12 mouse cellular contexts compared by ENCODE assay signal in genomic region chr12:26075638-26076254, GRCm38 (mm10).
DNase-seq lines count a peak whose midpoint lies in the region; ATAC-seq and TF ChIP-seq lines count a peak whose summit lies in the region.
"Had no signal": no experiment of that assay in that cellular context is flagged by ENCODE, and none has a peak within 500 bp of the region (broad histone marks: within the 10 kb centered on the region; RNA-seq: fewer than 3 reads in every experiment).

No protein-coding gene starts in this region.

- no peak overlapping the region for H3K4me2 ChIP-seq in hindbrain, postnatal 0 days (ENCODE audit: low read depth, low read length)
- no peak overlapping the region for H3K4me2 ChIP-seq in hindbrain, embryonic 13.5 days
- H3K4me2 ChIP-seq in forebrain, embryonic 16.5 days (ENCODE audit: low read length) = no peak overlapping the region
- H3K4me2 ChIP-seq in midbrain, postnatal 0 days (ENCODE audit: low read depth, low read length, poor library complexity, severe bottlenecking) = no peak overlapping the region
- H3K4me2 ChIP-seq: heart, embryonic 11.5 days; stomach, embryonic 15.5 days had no signal

- DNase-seq in hindbrain, postnatal 0 days (ENCODE audit: low spot score) = peak; percentile 35
- DNase-seq in embryo, embryonic 10.5 days (ENCODE audit: low spot score) = peak; percentile 18
- DNase-seq in midbrain, postnatal 0 days (ENCODE audit: low spot score) = peak; percentile 40
- no peak for DNase-seq in layer of hippocampus, postnatal 14 days (ENCODE audit: low spot score in 2 of 2)
- no peak for DNase-seq in gastrocnemius, adult 2 months
- DNase-seq: kidney, postnatal 10 days; lung, adult 18-20 months; thymus, postnatal 4 days had no signal

- WGBS in hindbrain, postnatal 0 days = 29% methylated on average over 9 of the region's 9 CpGs
- WGBS in hindbrain, embryonic 13.5 days = 43% methylated on average over 9 of the region's 9 CpGs
- WGBS in forebrain, embryonic 16.5 days = 20% methylated on average over 9 of the region's 9 CpGs
- 24% methylated on average over 9 of the region's 9 CpGs for WGBS in midbrain, postnatal 0 days

- H3K4me1 ChIP-seq in hindbrain, postnatal 0 days (ENCODE audit: insufficient read depth, low read length) = no peaks in the 10 kb centered on the region
- H3K4me1 ChIP-seq in hindbrain, embryonic 13.5 days (replicated peaks) = 0 out of 2 replicates have a peak, but pooled peaks cover 9% of the 10 kb centered on the region
- H3K4me1 ChIP-seq in forebrain, embryonic 16.5 days (replicated peaks; ENCODE audit: control insufficient read depth, insufficient read depth, low read length) = peaks cover 9% of the 10 kb centered on the region
- H3K4me1 ChIP-seq in midbrain, postnatal 0 days (ENCODE audit: insufficient read depth, low read length) = no peaks in the 10 kb centered on the region

- no peaks in the 10 kb centered on the region for H3K27me3 ChIP-seq in hindbrain, postnatal 0 days (ENCODE audit: insufficient read depth, low read length)
- peaks cover 5% of the 10 kb centered on the region; the same call in 1 of the 2 replicates for H3K27me3 ChIP-seq in hindbrain, embryonic 13.5 days
- H3K27me3 ChIP-seq in forebrain, embryonic 16.5 days (replicated peaks; ENCODE audit: control insufficient read depth, insufficient read depth, low read length) = no peaks in the 10 kb centered on the region
- H3K27me3 ChIP-seq in midbrain, postnatal 0 days (ENCODE audit: insufficient read depth, low read length) = no peaks in the 10 kb centered on the region
- H3K27me3 ChIP-seq: stomach, embryonic 15.5 days had no signal

- H3K36me3 ChIP-seq in hindbrain, postnatal 0 days (ENCODE audit: insufficient read depth, low read length) = no peaks in the 10 kb centered on the region
- H3K36me3 ChIP-seq in hindbrain, embryonic 13.5 days = no peaks in the 10 kb centered on the region
- H3K36me3 ChIP-seq in forebrain, embryonic 16.5 days (ENCODE audit: control insufficient read depth, insufficient read depth) = no peaks in the 10 kb centered on the region
- H3K36me3 ChIP-seq in midbrain, postnatal 0 days (ENCODE audit: insufficient read depth, low read length) = no peaks in the 10 kb centered on the region
- H3K36me3 ChIP-seq: stomach, embryonic 15.5 days had no signal

- ATAC-seq in hindbrain, postnatal 0 days = peak; percentile 77; the same call in 1 of the 2 replicates
- ATAC-seq in hindbrain, embryonic 13.5 days (ENCODE audit: low FRiP score) = no peak
- peak; percentile 47; the same call in 1 of the 2 replicates for ATAC-seq in forebrain, embryonic 16.5 days
- peak; percentile 41 for ATAC-seq in midbrain, postnatal 0 days (ENCODE audit: low FRiP score)

- H3K4me3 ChIP-seq in hindbrain, postnatal 0 days (ENCODE audit: low read length) = no peak overlapping the region
- H3K4me3 ChIP-seq in hindbrain, embryonic 13.5 days = no peak overlapping the region
- no peak overlapping the region for H3K4me3 ChIP-seq in forebrain, embryonic 16.5 days (replicated peaks; ENCODE audit: low read length)
- no peak overlapping the region for H3K4me3 ChIP-seq in midbrain, postnatal 0 days (ENCODE audit: low read depth, low read length)
- no peak overlapping the region for H3K4me3 ChIP-seq in gastrocnemius, adult 2 months
- H3K4me3 ChIP-seq: stomach, embryonic 15.5 days had no signal

- intact Hi-C loops in gastrocnemius, adult 2 months (cut with DNase I) = loop anchor here (10.0 kb wide), 2 partner anchors 211 to 1051 kb away; no protein-coding TSS in a partner anchor

- peak; percentile 22; the same call in 1 of the 2 replicates for TF ChIP-seq CTCF in hindbrain, postnatal 0 days (IDR thresholded peaks at IDR 0.05; ENCODE audit: low read depth)
- TF ChIP-seq CTCF in midbrain, postnatal 0 days (IDR thresholded peaks at IDR 0.05) = peak; percentile 31
- no peak for TF ChIP-seq CTCF in gastrocnemius, adult 2 months (IDR thresholded peaks at IDR 0.05)

- no peak overlapping the region for H3K9ac ChIP-seq in hindbrain, postnatal 0 days (replicated peaks; ENCODE audit: low read length)
- no peak overlapping the region for H3K9ac ChIP-seq in hindbrain, embryonic 13.5 days
- H3K9ac ChIP-seq in forebrain, embryonic 16.5 days (replicated peaks; ENCODE audit: low read depth, low read length) = no peak overlapping the region
- no peak overlapping the region for H3K9ac ChIP-seq in midbrain, postnatal 0 days (replicated peaks; ENCODE audit: low read length, poor library complexity, severe bottlenecking)
- H3K9ac ChIP-seq: stomach, embryonic 15.5 days had no signal

- H3K9me3 ChIP-seq in hindbrain, postnatal 0 days (ENCODE audit: low read length) = no peaks in the 10 kb centered on the region
- no peaks in the 10 kb centered on the region for H3K9me3 ChIP-seq in hindbrain, embryonic 13.5 days
- H3K9me3 ChIP-seq in forebrain, embryonic 16.5 days (ENCODE audit: control insufficient read depth, low read length) = no peaks in the 10 kb centered on the region
- no peaks in the 10 kb centered on the region for H3K9me3 ChIP-seq in midbrain, postnatal 0 days (ENCODE audit: low read length)
- H3K9me3 ChIP-seq: stomach, embryonic 15.5 days had no signal

- no peak overlapping the region for H3K27ac ChIP-seq in hindbrain, postnatal 0 days
- H3K27ac ChIP-seq in hindbrain, embryonic 13.5 days = no peak overlapping the region
- H3K27ac ChIP-seq in forebrain, embryonic 16.5 days (ENCODE audit: low read length) = peak overlapping the region; percentile 27
- H3K27ac ChIP-seq in midbrain, postnatal 0 days (ENCODE audit: low read depth, low read length) = no peak overlapping the region
- no peak overlapping the region for H3K27ac ChIP-seq in gastrocnemius, adult 2 months
- H3K27ac ChIP-seq: stomach, embryonic 15.5 days had no signal

Comparison
In these comparisons a context has a peak if more than half of its experiments do, and no peak if none do; other contexts are left out.
1. DNase-seq: peak in hindbrain, postnatal 0 days (single experiment), embryo, embryonic 10.5 days (single experiment) and midbrain, postnatal 0 days (single experiment); none in layer of hippocampus, postnatal 14 days (0 of 2) and gastrocnemius, adult 2 months (single experiment).